Comparison of ENCODE assay signal across 10 mouse cellular contexts in the genomic region with DNA sequence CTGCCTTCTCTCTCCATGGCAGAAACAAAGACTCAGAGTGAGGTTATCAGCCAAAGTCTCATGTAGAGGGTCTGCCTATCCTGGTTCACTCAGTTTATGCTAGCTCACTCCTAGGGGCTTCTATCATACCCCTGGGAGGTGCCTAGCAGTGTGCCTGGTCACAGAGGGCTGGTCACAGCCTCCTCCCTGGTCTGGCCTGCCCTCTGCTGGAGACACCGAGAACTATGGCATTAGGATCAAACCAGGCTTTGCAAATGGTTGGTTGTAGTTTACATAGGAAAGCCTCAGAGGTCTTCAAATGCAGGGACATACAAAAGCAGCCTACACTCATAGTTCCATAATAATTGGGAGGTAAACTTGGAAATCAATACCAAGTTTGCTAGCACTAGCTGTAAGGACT. TPM values are rescaled to one million over a fixed set of nuclear protein-coding genes. Genes with fewer than 3 reads are reported as not detected.
DNase-seq lines count a peak whose midpoint lies in the region; ATAC-seq and TF ChIP-seq lines count a peak whose summit lies in the region.
"Had no signal": no experiment of that assay in that cellular context is flagged by ENCODE, and none has a peak within 500 bp of the region (broad histone marks: within the 10 kb centered on the region; RNA-seq: fewer than 3 reads in every experiment).

No protein-coding gene starts in this region.

- peak; percentile 70 for TF ChIP-seq CTCF in forebrain, postnatal 0 days (IDR thresholded peaks at IDR 0.05; ENCODE audit: low read depth)
- peak; percentile 94 for TF ChIP-seq CTCF in liver, adult 2 months (IDR thresholded peaks at IDR 0.05; ENCODE audit: low read depth, low read length)
- TF ChIP-seq CTCF in lung, adult 2 months (IDR thresholded peaks at IDR 0.05; ENCODE audit: insufficient read depth, low read length): peak; percentile 74

- no peak for ATAC-seq in forebrain, postnatal 0 days
- no peak for ATAC-seq in liver, embryonic 12.5 days

- no peaks in the 10 kb centered on the region for H3K27me3 ChIP-seq in forebrain, postnatal 0 days (ENCODE audit: insufficient read depth, low read length)
- no peaks in the 10 kb centered on the region for H3K27me3 ChIP-seq in forebrain, embryonic 10.5 days (ENCODE audit: poor library complexity, severe bottlenecking)
- no peaks in the 10 kb centered on the region for H3K27me3 ChIP-seq in liver, adult 2 months (ENCODE audit: control insufficient read depth, insufficient read depth, low read length)
- H3K27me3 ChIP-seq in liver, embryonic 12.5 days (replicated peaks): peaks cover 12% of the 10 kb centered on the region

- DNase-seq in forebrain, postnatal 0 days: peak; percentile 9
- DNase-seq in forebrain, embryonic 10.5 days (ENCODE audit: extremely low spot score, low spot score): no peak
- DNase-seq in liver, adult 2 months (ENCODE audit: extremely low read depth, low read depth, low spot score): peak; percentile 12
- DNase-seq in T-cell, adult 2 months (ENCODE audit: low spot score): peak; percentile 16
- peak; percentile 67 for DNase-seq in embryo, embryonic 10.5 days (ENCODE audit: low spot score)
- peak; percentile 9 for DNase-seq in lung, adult 2 months
- peak; percentile 47 for DNase-seq in thymus, postnatal 14 days

- no peaks in the 10 kb centered on the region for H3K9me3 ChIP-seq in forebrain, postnatal 0 days (ENCODE audit: low read length)
- no peaks in the 10 kb centered on the region for H3K9me3 ChIP-seq in forebrain, embryonic 10.5 days
- no peaks in the 10 kb centered on the region for H3K9me3 ChIP-seq in liver, embryonic 12.5 days (replicated peaks)

- 3% methylated on average over 1 of the region's 1 CpGs for WGBS in forebrain, postnatal 0 days
- WGBS in forebrain, embryonic 10.5 days: 17% methylated on average over 1 of the region's 1 CpGs
- 3% methylated on average over 1 of the region's 1 CpGs for WGBS in liver, adult 2 months
- 4% methylated on average over 1 of the region's 1 CpGs for WGBS in liver, embryonic 12.5 days (ENCODE audit: insufficient replicate concordance)
- WGBS in lung, adult 2 months: 0% methylated on average over 1 of the region's 1 CpGs

- no peak overlapping the region for H3K9ac ChIP-seq in forebrain, postnatal 0 days
- H3K9ac ChIP-seq in liver, adult 2 months (ENCODE audit: low read depth, low read length): no peak overlapping the region
- H3K9ac ChIP-seq in liver, embryonic 12.5 days: no peak overlapping the region

- TF ChIP-seq POLR2A in liver, adult 2 months (IDR thresholded peaks at IDR 0.05; ENCODE audit: extremely low read depth, insufficient read depth, low read length): no peak
- no peak for TF ChIP-seq POLR2A in lung, adult 2 months (IDR thresholded peaks at IDR 0.05; ENCODE audit: borderline replicate concordance, extremely low read depth, low read depth, low read length)

- H3K4me3 ChIP-seq in forebrain, postnatal 0 days (ENCODE audit: low read depth, low read length): no peak overlapping the region
- H3K4me3 ChIP-seq in forebrain, embryonic 10.5 days: no peak overlapping the region
- H3K4me3 ChIP-seq in liver, adult 2 months (ENCODE audit: insufficient read depth, low read depth, low read length): no peak overlapping the region
- H3K4me3 ChIP-seq in liver, embryonic 12.5 days: no peak overlapping the region
- H3K4me3 ChIP-seq in lung, adult 2 months (replicated peaks; ENCODE audit: extremely low read depth, low read depth, low read length): no peak overlapping the region

- no peak overlapping the region for H3K27ac ChIP-seq in forebrain, postnatal 0 days (ENCODE audit: low read depth, low read length)
- H3K27ac ChIP-seq in forebrain, embryonic 10.5 days: no peak overlapping the region
- no peak overlapping the region for H3K27ac ChIP-seq in liver, adult 2 months (replicated peaks; ENCODE audit: insufficient read depth, low read depth, low read length)
- no peak overlapping the region for H3K27ac ChIP-seq in liver, embryonic 12.5 days

- no peaks in the 10 kb centered on the region for H3K4me1 ChIP-seq in forebrain, postnatal 0 days (ENCODE audit: insufficient read depth)
- H3K4me1 ChIP-seq in forebrain, embryonic 10.5 days: no peaks in the 10 kb centered on the region
- H3K4me1 ChIP-seq in liver, adult 2 months (ENCODE audit: control insufficient read depth, insufficient read depth, low read length): no peaks in the 10 kb centered on the region
- H3K4me1 ChIP-seq in liver, embryonic 12.5 days: no peaks in the 10 kb centered on the region
- no peaks in the 10 kb centered on the region for H3K4me1 ChIP-seq in lung, adult 2 months (ENCODE audit: control insufficient read depth, insufficient read depth, low read length)

- H3K36me3 ChIP-seq in forebrain, postnatal 0 days (ENCODE audit: insufficient read depth): no peaks in the 10 kb centered on the region
- no peaks in the 10 kb centered on the region for H3K36me3 ChIP-seq in forebrain, embryonic 10.5 days (replicated peaks)
- no peaks in the 10 kb centered on the region for H3K36me3 ChIP-seq in liver, adult 2 months (ENCODE audit: control insufficient read depth, insufficient read depth, low read length)
- H3K36me3 ChIP-seq in liver, embryonic 12.5 days: no peaks in the 10 kb centered on the region

- H3K79me2 ChIP-seq in liver, adult 2 months (ENCODE audit: control insufficient read depth, insufficient read depth, low read length): no peaks in the 10 kb centered on the region

- no peak overlapping the region for H3K4me2 ChIP-seq in forebrain, postnatal 0 days (ENCODE audit: low read depth)
- no peak overlapping the region for H3K4me2 ChIP-seq in liver, embryonic 12.5 days

RNA-seq across cellular contexts. Expression of gene Tpsb2, which starts 2.4 kb away (rescaled TPM):
- 0.33 and 1.4 TPM in 2 replicates for total RNA-seq in forebrain, postnatal 0 days (2014; rRNA removed)
- 3.8 and 4.2 TPM in 2 replicates for polyA plus RNA-seq in forebrain, postnatal 0 days (2015; fragmentation: Nextera tagmentation; extraction: Ambion mirVana)
- polyA plus RNA-seq in forebrain, embryonic 10.5 days (2016; fragmentation: Nextera tagmentation; extraction: Ambion mirVana): not detected in 2 replicates
- total RNA-seq in liver, adult 2 months (2014; rRNA removed): not detected in 2 replicates
- not detected in 2 replicates for polyA plus RNA-seq in liver, adult 2 months (2012; rRNA removed)
- polyA plus RNA-seq in liver, embryonic 12.5 days (2016; fragmentation: Nextera tagmentation; extraction: Ambion mirVana): 0.29 TPM in 1 of 2 replicates, not detected in the other
- polyA plus RNA-seq in lung, adult 2 months (2012; rRNA removed): 6.4 and 6.5 TPM in 2 replicates
- polyA plus RNA-seq: neural tube, embryonic 14.5 days had no signal

RNA-seq across cellular contexts. Expression of gene Tpsg1, which starts 5.3 kb away (rescaled TPM):
- not detected in 2 replicates for total RNA-seq in forebrain, postnatal 0 days (2014; rRNA removed)
- polyA plus RNA-seq in forebrain, postnatal 0 days (2015; fragmentation: Nextera tagmentation; extraction: Ambion mirVana): 0.92 and 1.2 TPM in 2 replicates
- not detected in 2 replicates for polyA plus RNA-seq in forebrain, embryonic 10.5 days (2016; fragmentation: Nextera tagmentation; extraction: Ambion mirVana)
- total RNA-seq in liver, adult 2 months (2014; rRNA removed): not detected in 2 replicates
- 0.12 TPM in 1 of 2 replicates, not detected in the other for polyA plus RNA-seq in liver, adult 2 months (2012; rRNA removed)
- polyA plus RNA-seq in liver, embryonic 12.5 days (2016; fragmentation: Nextera tagmentation; extraction: Ambion mirVana): 0.42 and 0.69 TPM in 2 replicates
- polyA plus RNA-seq in lung, adult 2 months (2012; rRNA removed): 0.17 and 0.65 TPM in 2 replicates
- total RNA-seq: layer of hippocampus, postnatal 14 days had no signal

RNA-seq across cellular contexts. Expression of gene Tpsab1, which starts 18.4 kb away (rescaled TPM):
- not detected in 2 replicates for total RNA-seq in forebrain, postnatal 0 days (2014; rRNA removed)
- polyA plus RNA-seq in forebrain, postnatal 0 days (2015; fragmentation: Nextera tagmentation; extraction: Ambion mirVana): 0.13 TPM in 1 of 2 replicates, not detected in the other
- polyA plus RNA-seq in forebrain, embryonic 10.5 days (2016; fragmentation: Nextera tagmentation; extraction: Ambion mirVana): not detected in 2 replicates
- total RNA-seq in liver, adult 2 months (2014; rRNA removed): not detected in 2 replicates
- polyA plus RNA-seq in liver, adult 2 months (2012; rRNA removed): not detected in 2 replicates
- not detected in 2 replicates for polyA plus RNA-seq in liver, embryonic 12.5 days (2016; fragmentation: Nextera tagmentation; extraction: Ambion mirVana)
- polyA plus RNA-seq in lung, adult 2 months (2012; rRNA removed): 0.27 and 0.32 TPM in 2 replicates
- total RNA-seq: layer of hippocampus, postnatal 14 days had no signal
- polyA plus RNA-seq: neural tube, embryonic 14.5 days had no signal

RNA-seq across cellular contexts. Expression of gene Prss29, which starts 45.3 kb away (rescaled TPM):
- total RNA-seq in forebrain, postnatal 0 days (2014; rRNA removed): not detected in 2 replicates
- polyA plus RNA-seq in forebrain, postnatal 0 days (2015; fragmentation: Nextera tagmentation; extraction: Ambion mirVana): not detected in 2 replicates
- not detected in 2 replicates for polyA plus RNA-seq in forebrain, embryonic 10.5 days (2016; fragmentation: Nextera tagmentation; extraction: Ambion mirVana)
- not detected in 2 replicates for total RNA-seq in liver, adult 2 months (2014; rRNA removed)
- polyA plus RNA-seq in liver, adult 2 months (2012; rRNA removed): not detected in 2 replicates
- not detected in 2 replicates for polyA plus RNA-seq in liver, embryonic 12.5 days (2016; fragmentation: Nextera tagmentation; extraction: Ambion mirVana)
- polyA plus RNA-seq in lung, adult 2 months (2012; rRNA removed): not detected in 2 replicates
- total RNA-seq: layer of hippocampus, postnatal 14 days had no signal
- polyA plus RNA-seq: neural tube, embryonic 14.5 days had no signal

RNA-seq across cellular contexts. Expression of gene Prss28, which starts 55.3 kb away (rescaled TPM):
- not detected in 2 replicates for total RNA-seq in forebrain, postnatal 0 days (2014; rRNA removed)
- polyA plus RNA-seq in forebrain, postnatal 0 days (2015; fragmentation: Nextera tagmentation; extraction: Ambion mirVana): not detected in 2 replicates
- not detected in 2 replicates for polyA plus RNA-seq in forebrain, embryonic 10.5 days (2016; fragmentation: Nextera tagmentation; extraction: Ambion mirVana)
- total RNA-seq in liver, adult 2 months (2014; rRNA removed): not detected in 2 replicates
- polyA plus RNA-seq in liver, adult 2 months (2012; rRNA removed): not detected in 2 replicates
- polyA plus RNA-seq in liver, embryonic 12.5 days (2016; fragmentation: Nextera tagmentation; extraction: Ambion mirVana): not detected in 2 replicates
- polyA plus RNA-seq in lung, adult 2 months (2012; rRNA removed): not detected in 2 replicates
- total RNA-seq: layer of hippocampus, postnatal 14 days had no signal
- polyA plus RNA-seq: neural tube, embryonic 14.5 days had no signal
